Mouse (Mus musculus) kidney, adult 9 months (tissue): ENCODE data around the gene Rnf212b.
A peak's percentile ranks its signal among the peaks of the same experiment; 100 is the strongest.
"Not testable (repeated sequence)": the region's sequence is repeated elsewhere in the genome, so short reads cannot be mapped to it uniquely, and the experiment has no call there.

Experiments
- DNase-seq: peaks from one replicate; pipeline ENCODE4 v3.0.0; 2022

Gene Rnf212b

DNA sequence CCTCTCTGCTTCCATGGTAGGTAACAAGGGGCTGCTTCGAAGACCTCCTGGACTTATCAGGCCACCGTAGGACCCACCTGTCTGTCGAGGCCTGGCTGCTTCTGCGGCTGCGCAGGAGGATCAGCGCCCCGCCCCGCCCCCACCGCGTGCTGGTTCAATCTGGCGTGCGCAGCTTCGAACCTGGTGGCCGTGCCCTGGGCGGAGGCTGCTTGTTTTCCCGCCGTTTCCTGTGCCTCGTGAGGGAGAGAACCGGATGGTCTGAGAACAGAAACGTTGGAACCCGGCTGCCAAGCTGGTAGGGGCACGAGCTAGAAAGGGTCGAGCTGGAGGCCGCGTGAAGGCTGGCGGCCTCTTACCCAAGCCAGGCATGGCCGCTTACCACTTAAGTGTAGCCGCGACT is at the start of gene Rnf212b:
Gene Rnf212b, plus strand, starts transcription at position 151 of the 400 bp plus-strand sequence.
- DNase-seq, result no peak

GRCm38 (mm10) chr14:54766937-54767336 is 47.0 kb upstream of the Rnf212b start:
- not testable (repeated sequence) for DNase-seq

GRCm38 (mm10) chr14:54768314-54769067 is 45.5 kb upstream of the Rnf212b start:
- DNase-seq, result no peak

DNA sequence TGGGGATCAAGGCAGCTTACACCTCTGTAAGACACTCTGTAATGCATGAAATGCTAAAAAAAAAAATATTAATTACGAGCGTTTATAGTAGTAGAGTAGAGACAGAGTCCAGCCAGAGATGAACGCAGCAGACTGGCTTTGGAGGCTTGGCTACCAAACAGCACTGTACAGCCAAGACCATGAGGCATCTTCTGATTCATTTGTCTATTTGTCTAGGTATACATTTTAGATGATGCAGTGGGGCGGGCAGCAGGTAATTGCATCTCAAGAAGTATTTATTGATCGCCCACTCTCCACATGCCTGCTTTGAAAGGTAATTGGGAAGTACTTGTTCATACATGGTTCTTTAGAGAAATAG is 44.9 kb upstream of the Rnf212b start:
- DNase-seq, result no peak

- no peak for DNase-seq
Observed at GRCm38 (mm10) chr14:54770373-54770772, 43.6 kb upstream of the Rnf212b start.

DNA sequence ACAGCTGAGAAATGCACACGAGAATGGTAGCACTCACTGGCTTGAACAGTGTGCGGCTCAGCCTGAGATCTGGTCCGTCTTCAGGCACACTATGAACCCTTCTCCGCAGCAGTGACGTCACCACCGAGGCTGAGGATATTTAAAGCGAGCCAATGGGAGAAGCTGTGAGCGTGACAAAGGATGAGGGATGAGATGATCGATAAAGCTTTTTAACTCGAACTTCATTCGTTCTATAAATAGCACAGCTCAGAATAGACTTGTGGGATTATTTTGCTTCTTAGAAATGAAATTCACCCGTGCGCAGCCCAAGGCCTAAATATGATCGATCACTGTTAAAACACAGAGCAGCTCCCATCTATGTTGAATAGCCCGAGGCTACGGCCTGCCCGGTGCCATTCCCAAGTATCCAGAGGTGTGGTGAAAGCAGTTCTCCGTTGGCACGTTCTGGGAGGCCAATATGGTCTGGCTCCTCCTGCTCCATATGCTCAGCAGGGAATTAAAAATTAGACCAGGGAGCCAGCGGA is 41.5 kb upstream of the Rnf212b start:
- no peak for DNase-seq

- DNase-seq, result no peak
Observed at GRCm38 (mm10) chr14:54775534-54776041, 38.4 kb upstream of the Rnf212b start.

GRCm38 (mm10) chr14:54776768-54777167 is 37.2 kb upstream of the Rnf212b start:
- no peak for DNase-seq

- no peak for DNase-seq
Observed at GRCm38 (mm10) chr14:54777893-54778292, 36.0 kb upstream of the Rnf212b start.

- no peak for DNase-seq
Observed at GRCm38 (mm10) chr14:54780084-54780483, 33.9 kb upstream of the Rnf212b start.

GRCm38 (mm10) chr14:54780836-54781609 is 32.9 kb upstream of the Rnf212b start:
- peak; percentile 77 for DNase-seq

DNA sequence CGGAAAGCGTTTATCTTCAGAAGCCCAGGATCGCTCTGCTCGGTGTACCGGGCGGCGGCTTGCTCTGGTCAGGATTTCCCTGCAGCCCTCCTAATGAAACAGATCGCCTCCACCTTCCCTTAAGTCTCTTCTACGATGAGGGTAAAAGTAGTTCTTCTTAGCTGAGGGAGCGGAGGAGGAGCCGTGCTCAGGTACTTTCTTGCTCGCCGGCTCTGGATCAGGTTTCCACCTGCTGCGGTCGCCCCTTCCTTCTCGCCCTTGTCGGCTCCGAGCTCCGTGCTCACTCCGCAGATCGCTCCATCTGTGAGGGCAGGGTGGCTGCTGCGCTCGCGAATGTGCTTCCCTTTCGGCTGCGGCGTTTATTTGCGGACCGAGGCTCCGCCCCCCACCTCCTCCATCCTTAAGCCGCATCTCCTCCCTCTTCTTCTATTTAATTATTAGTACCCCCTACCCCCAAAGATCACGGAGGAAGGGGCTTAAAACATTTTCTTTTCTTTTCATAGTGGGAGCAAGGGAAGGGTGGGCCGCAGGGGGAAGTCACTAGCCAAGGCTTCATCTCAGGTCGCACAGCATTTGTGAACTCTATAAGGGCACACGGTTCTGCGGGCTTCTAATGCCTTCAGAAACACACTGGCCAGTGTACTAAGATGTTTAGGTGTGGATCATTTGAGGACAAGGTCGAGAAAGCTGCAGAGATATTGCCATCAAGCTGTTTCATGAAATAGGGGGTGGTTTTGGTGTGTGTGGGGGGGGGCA is 32.2 kb upstream of the Rnf212b start, which contains the start of gene Slc7a8:
Gene Slc7a8, minus strand, starts transcription at position 337 of the 756 bp plus-strand sequence.
- peak; percentile 78 for DNase-seq

GRCm38 (mm10) chr14:54782971-54783370 is 31.0 kb upstream of the Rnf212b start:
- DNase-seq, result peak; percentile 82

DNA sequence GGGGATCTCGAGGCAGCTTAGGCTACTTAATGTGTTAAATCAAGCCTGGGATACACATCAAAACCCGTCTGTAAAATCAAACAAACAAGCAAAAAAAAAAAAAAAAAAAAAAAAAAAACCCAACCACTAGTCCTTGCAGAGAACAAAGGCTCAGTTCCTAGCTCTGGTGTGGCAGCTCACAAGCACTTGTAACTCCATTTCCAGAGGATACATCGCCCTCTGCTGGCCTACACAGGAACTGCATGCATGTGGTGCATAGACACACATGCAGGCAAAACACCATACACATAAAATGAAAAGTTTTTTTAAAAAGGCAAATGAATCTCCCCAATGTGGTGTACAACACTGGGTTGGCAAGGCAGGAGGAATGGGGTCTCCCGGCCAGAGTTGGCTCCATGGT is 28.0 kb upstream of the Rnf212b start:
- peak; percentile 86 for DNase-seq

DNA sequence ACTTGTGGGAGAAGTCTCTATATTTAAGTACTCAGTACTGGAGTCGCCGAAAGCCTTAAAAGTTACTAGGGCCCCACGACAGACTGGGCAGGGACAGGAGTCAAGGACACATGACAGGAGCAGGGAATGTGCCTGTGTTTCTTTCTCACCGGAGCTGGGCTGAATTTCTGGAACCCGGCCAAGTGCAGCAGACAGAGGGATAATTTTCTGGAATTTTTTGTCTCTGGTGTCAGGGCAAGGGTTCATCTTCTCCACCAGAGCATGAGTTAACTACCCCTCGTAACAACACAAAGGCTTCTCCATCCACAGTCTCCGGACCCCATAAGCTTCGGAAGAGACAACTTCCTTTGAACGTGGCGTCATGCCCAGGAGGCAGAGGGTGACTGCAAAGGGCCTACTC is 27.5 kb upstream of the Rnf212b start:
- DNase-seq, result peak; percentile 57

- no peak for DNase-seq
Observed at GRCm38 (mm10) chr14:54787226-54787625, 26.7 kb upstream of the Rnf212b start.

DNA sequence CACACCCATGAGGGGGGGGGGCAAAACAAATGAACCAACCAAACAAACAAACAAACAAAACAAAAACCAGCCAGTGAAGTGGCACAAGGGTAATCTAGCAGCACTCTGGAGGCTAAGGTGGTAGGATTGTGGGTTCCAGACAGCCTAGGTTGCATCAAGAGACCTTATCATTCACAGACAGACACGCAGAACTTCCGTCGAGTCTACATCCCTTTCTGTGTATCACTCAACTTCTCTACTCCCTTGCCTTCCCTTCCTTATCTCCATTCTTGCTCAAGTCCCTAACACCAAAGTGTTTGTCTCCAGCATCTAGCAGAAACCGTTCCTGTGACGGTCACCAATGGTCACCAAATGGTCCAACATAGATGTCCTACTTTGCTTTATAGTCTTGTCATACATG is 25.7 kb upstream of the Rnf212b start:
- no peak for DNase-seq

GRCm38 (mm10) chr14:54792166-54792565 is 21.8 kb upstream of the Rnf212b start:
- DNase-seq, result no peak

DNA sequence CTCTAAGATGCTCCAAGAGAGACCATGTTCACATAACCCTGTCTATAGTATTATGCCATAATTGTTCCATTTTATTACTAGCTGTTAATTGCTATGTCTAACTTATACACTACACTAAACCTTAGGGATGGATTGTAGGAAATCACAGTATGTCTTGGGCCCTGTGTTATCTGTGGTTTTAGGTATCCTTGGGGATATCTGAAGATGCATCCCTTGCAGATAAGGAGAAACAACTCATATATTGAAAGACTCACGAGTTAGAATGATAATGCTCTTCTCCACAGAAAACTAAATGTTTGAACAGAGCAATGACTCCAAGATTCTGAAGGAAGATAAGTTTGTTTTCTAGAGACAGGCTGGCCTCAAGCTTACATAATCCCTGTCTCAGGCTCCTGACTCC is 20.6 kb upstream of the Rnf212b start:
- no peak for DNase-seq

DNA sequence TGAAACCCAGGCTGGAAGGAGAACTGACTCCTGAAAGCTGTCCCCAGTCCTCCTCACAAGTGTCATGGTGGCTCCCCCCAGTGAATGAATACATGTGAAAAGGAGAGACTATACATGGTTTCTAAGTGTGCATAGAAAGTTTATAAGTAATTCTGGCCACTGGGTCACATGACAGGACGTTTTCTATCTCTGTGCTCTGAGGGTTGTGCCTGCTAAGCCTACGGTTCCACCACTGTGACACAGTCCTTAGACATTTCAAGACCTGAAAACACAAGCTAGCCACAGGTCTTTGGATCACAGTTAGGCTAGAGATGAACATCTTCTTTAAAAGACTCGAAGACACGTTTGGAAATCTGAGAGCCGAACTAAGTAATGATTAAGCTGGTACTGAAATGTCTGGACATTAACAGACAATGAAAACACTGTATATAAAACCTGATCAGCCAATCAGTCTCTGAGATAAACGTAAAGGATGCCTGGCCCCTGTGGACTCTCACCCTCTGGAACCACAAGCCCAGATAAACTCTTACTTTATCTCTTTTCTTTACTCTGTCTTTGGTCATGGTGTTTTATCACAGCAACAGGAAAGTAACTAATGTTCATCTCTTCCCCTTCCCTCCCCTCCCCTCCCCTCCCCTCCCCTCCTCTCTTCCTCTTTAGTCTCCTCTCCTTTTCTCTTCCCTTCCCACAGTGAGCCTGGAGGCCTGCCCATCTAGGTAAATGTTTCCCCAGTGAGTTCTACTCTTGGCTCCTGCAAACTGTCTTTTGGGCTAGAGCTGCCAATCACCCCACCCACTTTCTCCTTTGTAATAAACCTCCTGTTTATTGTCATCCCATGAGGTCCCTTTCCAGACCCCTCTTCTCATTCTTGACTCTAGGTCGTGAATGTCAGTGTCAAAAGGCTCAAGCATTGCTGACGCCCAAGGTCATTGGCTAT is 19.8 kb upstream of the Rnf212b start:
- DNase-seq, result peak; percentile 65

DNA sequence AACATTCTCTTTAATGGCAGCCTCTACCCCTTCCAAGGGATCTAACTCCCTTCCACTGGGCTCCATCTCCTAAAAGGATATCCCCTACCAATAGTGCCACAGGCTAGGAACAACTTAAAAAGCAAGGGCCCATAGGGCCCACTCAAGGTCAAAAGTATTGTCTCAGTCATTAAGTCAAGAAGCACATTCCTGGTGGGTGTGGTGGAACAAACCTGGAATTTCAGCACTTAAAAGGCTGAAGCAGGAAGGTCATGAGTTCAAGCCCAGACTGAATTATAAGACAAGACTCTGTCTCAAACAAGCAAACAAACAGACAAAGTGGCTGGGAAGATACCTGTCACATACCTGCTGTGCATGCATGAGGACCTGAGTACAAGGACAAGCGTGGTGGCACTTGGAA is 18.0 kb upstream of the Rnf212b start:
- no peak for DNase-seq

GRCm38 (mm10) chr14:54796760-54797159 is 17.2 kb upstream of the Rnf212b start:
- no peak for DNase-seq
